Mouse (Mus musculus) heart, embryonic 14.5 days (tissue): ENCODE measurements at regions not wholly inside any gene's neighbourhood (a gene's known extent, or its start where the extent isn't known, plus 50 kb on each side); places are given as distances from the start of the nearest gene placed in this dataset.

Source experiments
- ATAC-seq: fragments of 200-750 bp; cut with Nextera tagmentation; 2 replicates; pipeline ENCODE4 v1.8.0; 2017; ENCODE audit warnings: low read depth, moderate TSS enrichment; ENCODE audit not compliant: insufficient number of reproducible peaks, insufficient read depth, low FRiP score
- H3K27ac ChIP-seq, 2 experiments: fragments of 200-500 bp in 1 of 2; fragments of 300-500 bp in 1 of 2; sonication (generic) in 1 of 2; replicated peaks in 1 of 2; 2 replicates each; pipeline ENCODE4 v1.5.1; 2012 to 2014; ENCODE audit warnings: low read depth in 2 of 2, low read length in 2 of 2, control low read depth in 1 of 2, mild to moderate bottlenecking in 1 of 2, mixed read lengths in 1 of 2; ENCODE audit not compliant: control insufficient read depth in 1 of 2, insufficient read depth in 1 of 2
- H3K27me3 ChIP-seq: fragments of 300-500 bp; sonication (generic); 2 replicates; pipeline ENCODE4 v1.6.1; 2014; ENCODE audit warnings: mild to moderate bottlenecking, low read length, control low read depth; ENCODE audit not compliant: control insufficient read depth, insufficient read depth
- H3K36me3 ChIP-seq: fragments of 300-500 bp; sonication (generic); 2 replicates; pipeline ENCODE4 v1.6.1; 2014; ENCODE audit warnings: mild to moderate bottlenecking, control low read depth, low read length, mixed read lengths; ENCODE audit not compliant: control insufficient read depth, insufficient read depth
- H3K4me1 ChIP-seq, 2 experiments: fragments of 200-500 bp in 1 of 2; fragments of 300-500 bp in 1 of 2; sonication (generic) in 1 of 2; 2 replicates each; pipeline ENCODE4 v1.6.1; 2012 to 2014; ENCODE audit warnings: low read length in 2 of 2, control low read depth in 1 of 2, mixed read lengths in 1 of 2; ENCODE audit not compliant: control insufficient read depth in 2 of 2, insufficient read depth in 2 of 2
- H3K4me2 ChIP-seq: fragments of 300-500 bp; sonication (generic); 2 replicates; pipeline ENCODE4 v1.6.1; 2014; ENCODE audit warnings: mild to moderate bottlenecking, low read length
- H3K4me3 ChIP-seq, 2 experiments: fragments of 200-500 bp in 1 of 2; fragments of 300-500 bp in 1 of 2; sonication (generic) in 1 of 2; 2 replicates each; pipeline ENCODE4 v1.5.1; 2012 to 2014; ENCODE audit warnings: low read length in 2 of 2, mild to moderate bottlenecking in 2 of 2, control low read depth in 1 of 2, low read depth in 1 of 2, moderate library complexity in 1 of 2; ENCODE audit not compliant: control insufficient read depth in 1 of 2, insufficient read depth in 1 of 2
- H3K9ac ChIP-seq: fragments of 300-500 bp; sonication (generic); 2 replicates; pipeline ENCODE4 v1.6.1; 2014; ENCODE audit warnings: mild to moderate bottlenecking, low read length
- H3K9me3 ChIP-seq: fragments of 300-500 bp; sonication (generic); 2 replicates; pipeline ENCODE4 v1.6.1; 2016; ENCODE audit warnings: low read length, control low read depth; ENCODE audit not compliant: control insufficient read depth
- WGBS: fragments of 180-500 bp; shearing (Covaris S2); extraction: QIAGEN DNeasy Blood & Tissue Kit; methylation state at CpG from one replicate; pipeline ENCODE4 v1.1.7; 2014; 5-methylcytosine and 5-hydroxymethylcytosine counted together

DNA sequence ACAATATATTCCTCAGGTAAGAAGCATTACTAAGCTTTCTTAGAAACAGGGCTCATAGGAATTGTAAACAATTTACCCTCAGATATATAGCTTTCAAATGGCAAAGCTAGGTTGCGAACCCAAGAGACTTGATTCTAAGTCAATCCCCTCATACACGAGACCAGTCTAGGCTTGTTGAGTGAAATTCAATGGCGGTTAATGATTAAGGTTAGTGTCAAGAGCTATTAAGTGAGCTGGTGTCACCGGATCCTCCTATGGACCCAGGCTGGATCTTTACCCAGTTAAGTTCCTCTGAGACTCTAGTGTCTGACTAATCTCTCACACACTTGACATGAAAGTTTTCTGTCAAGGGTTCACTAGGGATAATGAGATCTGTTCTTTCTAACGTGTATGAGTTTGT, 57.6 kb upstream of the Mad2l1 start:
- Histone ChIP-seq H3K4me2 (no peak overlapping the region), H3K9me3 (no peaks in the 10 kb centered on the region), H3K4me1 (no peaks in the 10 kb centered on the region), H3K9ac (no peak overlapping the region), H3K4me3 (no peak overlapping the region), H3K36me3 (no peaks in the 10 kb centered on the region), H3K27me3 (no peaks in the 10 kb centered on the region), H3K27ac (no peak overlapping the region)
- WGBS, result 46% methylated on average over 5 of the region's 5 CpGs
- ATAC-seq, result no peak

- Histone ChIP-seq H3K36me3 (no peaks in the 10 kb centered on the region), H3K9me3 (no peaks in the 10 kb centered on the region), H3K4me2 (no peak overlapping the region), H3K9ac (no peak overlapping the region), H3K4me3 (no peak overlapping the region), H3K27me3 (no peaks in the 10 kb centered on the region), H3K4me1 (no peaks in the 10 kb centered on the region), H3K27ac (no peak overlapping the region)
- no peak for ATAC-seq
- 56% methylated on average over 4 of the region's 4 CpGs for WGBS
These were observed 56.7 kb upstream of the Mad2l1 start for GRCm38 (mm10) chr6:66478326-66478964.

- ATAC-seq, result no peak
- H3K9me3 ChIP-seq, result no peaks in the 10 kb centered on the region
- no peak overlapping the region for H3K27ac ChIP-seq
- H3K4me1 ChIP-seq, result no peaks in the 10 kb centered on the region
- no peaks in the 10 kb centered on the region for H3K36me3 ChIP-seq
- H3K27me3 ChIP-seq, result no peaks in the 10 kb centered on the region
- no peak overlapping the region for H3K9ac ChIP-seq
- 58% methylated on average over 5 of the region's 5 CpGs for WGBS
- no peak overlapping the region for H3K4me2 ChIP-seq
- no peak overlapping the region for H3K4me3 ChIP-seq
These were observed 55.6 kb upstream of the Mad2l1 start for GRCm38 (mm10) chr6:66479576-66479975.

DNA sequence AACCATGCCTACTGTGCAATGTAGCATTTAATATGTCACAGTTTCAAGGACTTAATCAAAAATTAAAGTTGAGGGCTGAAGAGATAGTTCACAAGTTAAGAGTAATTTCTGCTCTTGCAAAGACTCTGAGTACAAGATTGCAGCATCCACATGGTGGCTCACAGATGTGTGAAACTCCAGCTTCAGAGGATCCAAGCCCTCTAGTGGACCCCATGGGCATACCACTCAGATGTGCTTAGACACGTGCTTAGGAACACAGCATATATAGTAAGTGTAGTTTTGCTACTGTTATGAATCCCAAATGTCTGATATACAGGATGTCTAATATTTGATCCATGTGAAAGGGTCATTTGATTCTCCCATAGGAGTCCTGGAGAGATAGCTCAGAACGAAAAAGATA, 55.0 kb upstream of the Mad2l1 start:
- no peak for ATAC-seq
- Histone ChIP-seq H3K4me2 (no peak overlapping the region), H3K27me3 (no peaks in the 10 kb centered on the region), H3K27ac (no peak overlapping the region), H3K4me3 (no peak overlapping the region), H3K9ac (no peak overlapping the region), H3K9me3 (no peaks in the 10 kb centered on the region), H3K36me3 (no peaks in the 10 kb centered on the region), H3K4me1 (no peaks in the 10 kb centered on the region)
- 64% methylated on average over 2 of the region's 2 CpGs for WGBS

GRCm38 (mm10) chr6:66482797-66483196, 52.4 kb upstream of the Mad2l1 start:
- Histone ChIP-seq H3K27ac (no peak overlapping the region), H3K36me3 (no peaks in the 10 kb centered on the region), H3K9ac (no peak overlapping the region), H3K4me2 (no peak overlapping the region), H3K4me3 (no peak overlapping the region), H3K4me1 (no peaks in the 10 kb centered on the region), H3K27me3 (no peaks in the 10 kb centered on the region), H3K9me3 (no peaks in the 10 kb centered on the region)
- no peak for ATAC-seq
- 93% methylated on average over 3 of the region's 3 CpGs for WGBS
